Mouse (Mus musculus): ENCODE measurements around the gene Prkrip1. TPM values are rescaled to one million over a fixed set of nuclear protein-coding genes. Genes with fewer than 3 reads are reported as not detected.

The Prkrip1 gene
- polyA plus RNA-seq, 1 experiment from 2014 or later = 60.3 TPM

- Histone ChIP-seq H3K4me1 (ENCODE audit: insufficient read depth) (0 out of 2 replicates have a peak, but pooled peaks cover 7% of the 10 kb centered on the region), H3K36me3 (ENCODE audit: insufficient read depth) (no peaks in the 10 kb centered on the region), H3K9me3 (ENCODE audit: low read depth, low read length) (no peaks in the 10 kb centered on the region; the same call in 1 of the 2 replicates), H3K9ac (no peak overlapping the region), H3K4me3 (ENCODE audit: low read depth, low read length) (peak overlapping the region; percentile 57), H3K27me3 (ENCODE audit: insufficient read depth, low read length) (no peaks in the 10 kb centered on the region), H3K4me2 (peak overlapping the region; percentile 91), H3K27ac (ENCODE audit: low read depth) (no peak overlapping the region)
- TF ChIP-seq CTCF (IDR thresholded peaks at IDR 0.05; ENCODE audit: low read depth) = no peak
- 0 out of 2 replicates have a peak, but pooled peaks have one; percentile 2 for ATAC-seq (ENCODE audit: insufficient read depth)
- peak; percentile 24 for DNase-seq
- 28% methylated on average over 17 of the region's 17 CpGs for WGBS
Measured at GRCm38 (mm10) chr5:136171363-136172341, 27.1 kb downstream of the Prkrip1 start.

DNA sequence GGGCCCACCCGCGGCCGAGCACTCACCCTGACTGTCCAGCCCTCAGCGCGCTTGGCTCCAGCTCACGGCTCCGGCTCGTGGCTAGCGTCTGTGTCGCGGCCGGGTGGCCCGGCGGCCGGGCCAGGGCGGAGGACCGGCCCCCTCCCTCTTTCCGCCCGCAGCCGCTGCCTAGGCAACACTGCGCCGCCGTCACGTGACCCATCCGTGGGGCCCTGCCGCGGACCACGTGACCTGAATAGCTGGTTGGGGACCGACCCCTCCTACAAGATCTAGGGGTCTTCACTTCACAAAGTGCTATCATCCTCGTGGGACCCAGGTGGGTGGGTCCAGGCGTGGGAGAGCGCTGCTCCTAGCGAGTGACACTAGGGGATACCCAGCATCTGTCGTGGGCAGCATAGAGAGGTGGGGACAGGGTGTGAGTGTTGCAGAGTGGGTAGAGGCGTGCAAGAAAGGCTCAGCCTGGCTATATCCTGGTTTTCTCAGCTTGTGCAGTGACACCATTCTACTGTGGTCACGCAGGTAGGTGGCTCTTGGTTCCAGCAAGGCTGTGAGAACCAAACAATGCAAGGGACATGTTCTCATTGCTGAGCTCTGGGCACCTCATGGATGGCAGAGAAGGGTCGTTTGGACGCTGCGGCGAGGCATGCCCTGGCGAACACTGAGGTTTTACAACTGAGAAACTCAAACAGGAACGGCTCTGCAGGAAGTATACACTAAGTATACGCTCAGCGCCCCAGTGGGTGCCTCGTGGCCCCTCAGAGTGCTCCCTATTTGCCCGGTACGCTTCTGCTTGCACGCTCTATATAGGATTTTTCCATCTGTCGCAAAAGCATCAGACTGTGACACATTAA lies 28.0 kb downstream of the Prkrip1 start, which contains the start of gene Orai2:
TSS of gene Orai2 (minus strand) at position 202 of the 851 bp plus-strand sequence.
- H3K9ac ChIP-seq = peak within 1 kb of the TSS; percentile 59

GRCm38 (mm10) chr5:136169626-136170511 lies 28.9 kb downstream of the Prkrip1 start:
- 0 out of 2 replicates have a peak, but pooled peaks cover 7% of the 10 kb centered on the region for H3K4me1 ChIP-seq (ENCODE audit: insufficient read depth)
- DNase-seq (peak; percentile 38), ATAC-seq (ENCODE audit: insufficient read depth) (peak; percentile 51; the same call in 1 of the 2 replicates)
- H3K27me3 ChIP-seq (ENCODE audit: insufficient read depth, low read length) = no peaks in the 10 kb centered on the region
- H3K4me2 ChIP-seq = peak overlapping the region; percentile 91
- peak overlapping the region; percentile 57 for H3K4me3 ChIP-seq (ENCODE audit: low read depth, low read length)
- H3K36me3 ChIP-seq (ENCODE audit: insufficient read depth) = no peaks in the 10 kb centered on the region
- H3K9ac ChIP-seq = peak overlapping the region; percentile 59
- WGBS = 9% methylated on average over 15 of the region's 15 CpGs
- H3K27ac ChIP-seq (ENCODE audit: low read depth) = no peak overlapping the region
- H3K9me3 ChIP-seq (ENCODE audit: low read depth, low read length) = no peaks in the 10 kb centered on the region; the same call in 1 of the 2 replicates
- TF ChIP-seq CTCF (IDR thresholded peaks at IDR 0.05; ENCODE audit: low read depth) = no peak

More for the DNA sequence above, 28.0 kb downstream of the Prkrip1 start, which contains the start of gene Orai2:
- Histone ChIP-seq H3K4me3 (ENCODE audit: low read depth, low read length) (peak within 1 kb of the TSS; percentile 57), H3K36me3 (ENCODE audit: insufficient read depth) (no peaks in the 10 kb centered on the region), H3K4me2 (peak within 1 kb of the TSS; percentile 91), H3K4me1 (ENCODE audit: insufficient read depth) (0 out of 2 replicates have a peak, but pooled peaks cover 7% of the 10 kb centered on the region), H3K27me3 (ENCODE audit: insufficient read depth, low read length) (no peaks in the 10 kb centered on the region), H3K9me3 (ENCODE audit: low read depth, low read length) (no peaks in the 10 kb centered on the region; the same call in 1 of the 2 replicates), H3K27ac (ENCODE audit: low read depth) (0 out of 2 replicates have a peak within 1 kb of the TSS, but pooled peaks have one; percentile 3)
- no peak for TF ChIP-seq CTCF (IDR thresholded peaks at IDR 0.05; ENCODE audit: low read depth)
- ATAC-seq (ENCODE audit: insufficient read depth) (peak; percentile 90), DNase-seq (peak; percentile 89)
- WGBS = 3% methylated on average over 47 of the region's 49 CpGs

GRCm38 (mm10) chr5:136168071-136168470 lies 30.7 kb downstream of the Prkrip1 start:
- TF ChIP-seq CTCF (IDR thresholded peaks at IDR 0.05; ENCODE audit: low read depth) = peak; percentile 45; the same call in 1 of the 2 replicates
- Histone ChIP-seq H3K27me3 (ENCODE audit: insufficient read depth, low read length) (no peaks in the 10 kb centered on the region), H3K36me3 (ENCODE audit: insufficient read depth) (no peaks in the 10 kb centered on the region), H3K27ac (ENCODE audit: low read depth) (no peak overlapping the region), H3K4me3 (ENCODE audit: low read depth, low read length) (no peak overlapping the region), H3K9me3 (ENCODE audit: low read depth, low read length) (no peaks in the 10 kb centered on the region; the same call in 1 of the 2 replicates), H3K4me2 (no peak overlapping the region), H3K4me1 (ENCODE audit: insufficient read depth) (0 out of 2 replicates have a peak, but pooled peaks cover 2% of the 10 kb centered on the region), H3K9ac (no peak overlapping the region)
- DNase-seq = no peak
- no peak for ATAC-seq (ENCODE audit: insufficient read depth)
- WGBS = 90% methylated on average over 3 of the region's 3 CpGs

GRCm38 (mm10) chr5:136167296-136167695 lies 31.5 kb downstream of the Prkrip1 start:
- no peak overlapping the region for H3K27ac ChIP-seq (ENCODE audit: low read depth)
- H3K36me3 ChIP-seq (ENCODE audit: insufficient read depth) = no peaks in the 10 kb centered on the region
- H3K4me2 ChIP-seq = no peak overlapping the region
- TF ChIP-seq CTCF (IDR thresholded peaks at IDR 0.05; ENCODE audit: low read depth) = no peak
- H3K9ac ChIP-seq = no peak overlapping the region
- WGBS = 85% methylated on average over 4 of the region's 4 CpGs
- H3K4me1 ChIP-seq (ENCODE audit: insufficient read depth) = 0 out of 2 replicates have a peak, but pooled peaks cover 2% of the 10 kb centered on the region
- ATAC-seq (ENCODE audit: insufficient read depth) (no peak), DNase-seq (no peak)
- no peaks in the 10 kb centered on the region for H3K27me3 ChIP-seq (ENCODE audit: insufficient read depth, low read length)
- H3K9me3 ChIP-seq (ENCODE audit: low read depth, low read length) = no peaks in the 10 kb centered on the region; the same call in 1 of the 2 replicates
- no peak overlapping the region for H3K4me3 ChIP-seq (ENCODE audit: low read depth, low read length)

DNA sequence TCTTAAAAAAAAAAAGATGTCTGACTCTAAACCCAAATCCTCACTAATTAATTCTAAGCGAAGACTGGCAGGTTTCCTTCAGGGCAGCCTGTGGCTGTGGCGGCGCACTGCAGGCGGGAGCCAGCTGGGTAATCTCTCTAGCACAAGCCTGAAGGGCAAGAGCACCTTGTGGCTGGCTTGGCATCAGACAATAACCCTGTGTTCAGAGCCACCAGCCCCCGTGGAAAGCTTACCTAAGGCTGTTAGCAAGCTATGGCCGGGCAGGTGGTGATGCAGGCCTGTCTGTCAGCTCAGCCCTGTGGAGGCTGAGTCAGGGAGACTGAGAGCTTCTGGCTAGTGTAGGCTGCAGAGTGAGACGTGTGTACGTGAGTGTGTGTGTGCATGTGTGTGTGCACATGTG lies 33.5 kb downstream of the Prkrip1 start:
- no peaks in the 10 kb centered on the region for H3K4me1 ChIP-seq (ENCODE audit: insufficient read depth)
- ATAC-seq (ENCODE audit: insufficient read depth) (no peak), DNase-seq (no peak)
- WGBS = 72% methylated on average over 8 of the region's 8 CpGs
- H3K27me3 ChIP-seq (ENCODE audit: insufficient read depth, low read length) = no peaks in the 10 kb centered on the region
- H3K36me3 ChIP-seq (ENCODE audit: insufficient read depth) = no peaks in the 10 kb centered on the region
- H3K4me2 ChIP-seq = no peak overlapping the region
- no peaks in the 10 kb centered on the region; the same call in 1 of the 2 replicates for H3K9me3 ChIP-seq (ENCODE audit: low read depth, low read length)
- no peak for TF ChIP-seq CTCF (IDR thresholded peaks at IDR 0.05; ENCODE audit: low read depth)
- H3K9ac ChIP-seq = no peak overlapping the region
- H3K27ac ChIP-seq (ENCODE audit: low read depth) = no peak overlapping the region
- no peak overlapping the region for H3K4me3 ChIP-seq (ENCODE audit: low read depth, low read length)
